Mouse (Mus musculus) lung, postnatal 4 days (tissue): ENCODE results near the gene Ccnh.
"Not testable (repeated sequence)": the region's sequence is repeated elsewhere in the genome, so short reads cannot be mapped to it uniquely, and the experiment has no call there.

Experiments used
- DNase-seq, 2 experiments: peaks; one replicate each; pipeline ENCODE4 v3.0.0; 2021

The Ccnh gene

GRCm38 (mm10) chr13:85188903-85189643 lies at the start of gene Ccnh:
Ccnh (plus strand) TSS chr13:85189408.
- DNase-seq = peak; percentile 94 to 95

GRCm38 (mm10) chr13:85143361-85143760 lies 45.8 kb upstream of the Ccnh start:
- DNase-seq = not testable (repeated sequence)

- DNase-seq = no peak
Measured at GRCm38 (mm10) chr13:85146471-85146870, 42.7 kb upstream of the Ccnh start.

GRCm38 (mm10) chr13:85154746-85155145 lies 34.5 kb upstream of the Ccnh start:
- DNase-seq = no peak

GRCm38 (mm10) chr13:85159971-85160370 lies 29.2 kb upstream of the Ccnh start:
- DNase-seq = no peak

GRCm38 (mm10) chr13:85164512-85165124 lies 24.6 kb upstream of the Ccnh start:
- no peak for DNase-seq

- DNase-seq = no peak
Measured at GRCm38 (mm10) chr13:85189644-85190121, 475 bp downstream of the Ccnh start.

- no peak for DNase-seq
Measured at GRCm38 (mm10) chr13:85191253-85191652, 2.0 kb downstream of the Ccnh start.

- no peak for DNase-seq
Measured at GRCm38 (mm10) chr13:85207493-85207892, 18.3 kb downstream of the Ccnh start.

GRCm38 (mm10) chr13:85208656-85209055 lies 19.4 kb downstream of the Ccnh start:
- no peak for DNase-seq

- no peak for DNase-seq
Measured at GRCm38 (mm10) chr13:85210353-85210752, 21.1 kb downstream of the Ccnh start.

- no peak for DNase-seq
Measured at GRCm38 (mm10) chr13:85218656-85219055, 29.4 kb downstream of the Ccnh start.

- DNase-seq = no peak
Measured at GRCm38 (mm10) chr13:85238760-85239159, 49.6 kb downstream of the Ccnh start.
